Mouse (Mus musculus): ENCODE results near the gene Slc38a3. TPM values are rescaled to one million over a fixed set of nuclear protein-coding genes. Genes with fewer than 3 reads are reported as not detected.

The Slc38a3 gene
- polyA plus RNA-seq, 1 experiment from 2014 or later = 26.2 TPM

GRCm38 (mm10) chr9:107607653-107608245 is 61.6 kb downstream of the Slc38a3 start:
- no peak for ATAC-seq (ENCODE audit: low FRiP score)
- peaks cover 77% of the 10 kb centered on the region for H3K4me1 ChIP-seq (replicated peaks)

GRCm38 (mm10) chr9:107607036-107607435 is 62.3 kb downstream of the Slc38a3 start:
- peaks cover 79% of the 10 kb centered on the region for H3K4me1 ChIP-seq (replicated peaks)

More at GRCm38 (mm10) chr9:107607653-107608245, 61.6 kb downstream of the Slc38a3 start:
- Histone ChIP-seq H3K36me3 (no peaks in the 10 kb centered on the region), H3K27me3 (peaks cover 3% of the 10 kb centered on the region; the same call in 1 of the 2 replicates), H3K4me3 (no peak overlapping the region), H3K27ac (peak overlapping the region; percentile 44; the same call in 1 of the 2 replicates), H3K9ac (0 out of 2 replicates have a peak overlapping the region, but pooled peaks have one; percentile 29), H3K9me3 (no peaks in the 10 kb centered on the region), H3K4me2 (no peak overlapping the region)
- 53% methylated on average over 9 of the region's 9 CpGs for WGBS

GRCm38 (mm10) chr9:107606591-107606990 is 62.7 kb downstream of the Slc38a3 start:
- ATAC-seq (ENCODE audit: low FRiP score) = no peak
- WGBS = 17% methylated on average over 9 of the region's 9 CpGs
- Histone ChIP-seq H3K36me3 (no peaks in the 10 kb centered on the region), H3K9ac (no peak overlapping the region), H3K4me2 (no peak overlapping the region), H3K9me3 (no peaks in the 10 kb centered on the region), H3K4me1 (replicated peaks) (peaks cover 75% of the 10 kb centered on the region), H3K4me3 (no peak overlapping the region), H3K27ac (no peak overlapping the region), H3K27me3 (peaks cover 3% of the 10 kb centered on the region; the same call in 1 of the 2 replicates)

More at GRCm38 (mm10) chr9:107607036-107607435, 62.3 kb downstream of the Slc38a3 start:
- H3K4me2 ChIP-seq = no peak overlapping the region
- H3K4me3 ChIP-seq = no peak overlapping the region
- no peaks in the 10 kb centered on the region for H3K36me3 ChIP-seq
- no peak for ATAC-seq (ENCODE audit: low FRiP score)
- no peak overlapping the region for H3K9ac ChIP-seq
- H3K9me3 ChIP-seq = no peaks in the 10 kb centered on the region
- H3K27ac ChIP-seq = no peak overlapping the region
- peaks cover 3% of the 10 kb centered on the region; the same call in 1 of the 2 replicates for H3K27me3 ChIP-seq
- WGBS = 54% methylated on average over 2 of the region's 2 CpGs

- H3K9ac ChIP-seq = peak overlapping the region; percentile 40; the same call in 1 of the 2 replicates
- H3K36me3 ChIP-seq = no peaks in the 10 kb centered on the region
- peaks cover 7% of the 10 kb centered on the region; the same call in 1 of the 2 replicates for H3K27me3 ChIP-seq
- no peaks in the 10 kb centered on the region for H3K9me3 ChIP-seq
- peaks cover 66% of the 10 kb centered on the region for H3K4me1 ChIP-seq (replicated peaks)
- H3K4me2 ChIP-seq = peak overlapping the region; percentile 17; the same call in 1 of the 2 replicates
- no peak overlapping the region for H3K27ac ChIP-seq
- WGBS = 37% methylated on average over 23 of the region's 23 CpGs
- no peak for ATAC-seq (ENCODE audit: low FRiP score)
- H3K4me3 ChIP-seq = no peak overlapping the region
Measured at GRCm38 (mm10) chr9:107605041-107605661, 64.2 kb downstream of the Slc38a3 start.

- no peak for ATAC-seq (ENCODE audit: low FRiP score)
- H3K9me3 ChIP-seq = no peaks in the 10 kb centered on the region
- no peak overlapping the region for H3K4me2 ChIP-seq
- WGBS = 93% methylated on average over 6 of the region's 6 CpGs
- peaks cover 50% of the 10 kb centered on the region for H3K4me1 ChIP-seq (replicated peaks)
- no peak overlapping the region; the same call in 1 of the 2 replicates for H3K9ac ChIP-seq
- H3K4me3 ChIP-seq = no peak overlapping the region
- no peaks in the 10 kb centered on the region for H3K36me3 ChIP-seq
- peaks cover 7% of the 10 kb centered on the region; the same call in 1 of the 2 replicates for H3K27me3 ChIP-seq
- H3K27ac ChIP-seq = no peak overlapping the region
Measured at GRCm38 (mm10) chr9:107603251-107603650, 66.1 kb downstream of the Slc38a3 start.

GRCm38 (mm10) chr9:107602068-107602648 is 67.2 kb downstream of the Slc38a3 start:
- peak overlapping the region; percentile 23; the same call in 1 of the 2 replicates for H3K27ac ChIP-seq
- ATAC-seq (ENCODE audit: low FRiP score) = peak; percentile 57; the same call in 1 of the 2 replicates
- no peaks in the 10 kb centered on the region for H3K36me3 ChIP-seq
- no peak overlapping the region for H3K4me3 ChIP-seq
- no peak overlapping the region for H3K4me2 ChIP-seq
- H3K9me3 ChIP-seq = no peaks in the 10 kb centered on the region
- peak overlapping the region; percentile 58 for H3K9ac ChIP-seq
- H3K4me1 ChIP-seq (replicated peaks) = peaks cover 40% of the 10 kb centered on the region
- H3K27me3 ChIP-seq = peaks cover 7% of the 10 kb centered on the region; the same call in 1 of the 2 replicates
- WGBS = 13% methylated on average over 10 of the region's 10 CpGs

GRCm38 (mm10) chr9:107601275-107601674 is 68.1 kb downstream of the Slc38a3 start:
- 0 out of 2 replicates have a peak overlapping the region, but pooled peaks have one; percentile 24 for H3K9ac ChIP-seq
- no peaks in the 10 kb centered on the region for H3K36me3 ChIP-seq
- peaks cover 31% of the 10 kb centered on the region for H3K4me1 ChIP-seq (replicated peaks)
- H3K9me3 ChIP-seq = no peaks in the 10 kb centered on the region
- no peak overlapping the region for H3K4me2 ChIP-seq
- WGBS = 88% methylated on average over 11 of the region's 11 CpGs
- H3K4me3 ChIP-seq = no peak overlapping the region
- peaks cover 7% of the 10 kb centered on the region; the same call in 1 of the 2 replicates for H3K27me3 ChIP-seq
- H3K27ac ChIP-seq = no peak overlapping the region
- no peak for ATAC-seq (ENCODE audit: low FRiP score)

GRCm38 (mm10) chr9:107600745-107601144 is 68.6 kb downstream of the Slc38a3 start:
- Histone ChIP-seq H3K4me3 (no peak overlapping the region), H3K36me3 (no peaks in the 10 kb centered on the region), H3K9me3 (no peaks in the 10 kb centered on the region), H3K27ac (no peak overlapping the region), H3K27me3 (peaks cover 7% of the 10 kb centered on the region; the same call in 1 of the 2 replicates), H3K4me1 (replicated peaks) (peaks cover 25% of the 10 kb centered on the region), H3K4me2 (no peak overlapping the region), H3K9ac (no peak overlapping the region)
- WGBS = 79% methylated on average over 12 of the region's 12 CpGs
- ATAC-seq (ENCODE audit: low FRiP score) = no peak

Other genes with a start within 250 kb of the Slc38a3 start
- 44.7 and 46.0 TPM in 2 replicates for gene Tmem115, start 135.6 kb downstream of the Slc38a3 start, polyA plus RNA-seq (2015; fragmentation: Nextera tagmentation; extraction: Ambion mirVana)
- 38.9 and 39.1 TPM in 2 replicates for gene Cyb561d2, start 127.3 kb downstream of the Slc38a3 start, polyA plus RNA-seq (2015; fragmentation: Nextera tagmentation; extraction: Ambion mirVana)
- gene Nprl2, start 127.3 kb downstream of the Slc38a3 start, polyA plus RNA-seq (2015; fragmentation: Nextera tagmentation; extraction: Ambion mirVana) = 68.6 and 71.1 TPM in 2 replicates
- 2.6 and 4.0 TPM in 2 replicates for gene Zmynd10, start 122.2 kb downstream of the Slc38a3 start, polyA plus RNA-seq (2015; fragmentation: Nextera tagmentation; extraction: Ambion mirVana)
- gene Rassf1, start 118.0 kb downstream of the Slc38a3 start, polyA plus RNA-seq (2015; fragmentation: Nextera tagmentation; extraction: Ambion mirVana) = 36.7 and 36.9 TPM in 2 replicates
- 105 and 108 TPM in 2 replicates for gene Tusc2, start 106.3 kb downstream of the Slc38a3 start, polyA plus RNA-seq (2015; fragmentation: Nextera tagmentation; extraction: Ambion mirVana)
- 80.4 and 87.1 TPM in 2 replicates for gene Hyal2, start 101.6 kb downstream of the Slc38a3 start, polyA plus RNA-seq (2015; fragmentation: Nextera tagmentation; extraction: Ambion mirVana)
- gene Hyal1, start 92.6 kb downstream of the Slc38a3 start, polyA plus RNA-seq (2015; fragmentation: Nextera tagmentation; extraction: Ambion mirVana) = 7.4 and 8.4 TPM in 2 replicates
- gene Naa80, start 90.6 kb downstream of the Slc38a3 start, polyA plus RNA-seq (2015; fragmentation: Nextera tagmentation; extraction: Ambion mirVana) = 14.1 and 16.5 TPM in 2 replicates
- 1.3 and 1.6 TPM in 2 replicates for gene Hyal3, start 88.7 kb downstream of the Slc38a3 start, polyA plus RNA-seq (2015; fragmentation: Nextera tagmentation; extraction: Ambion mirVana)
- gene Ifrd2, start 81.9 kb downstream of the Slc38a3 start, polyA plus RNA-seq (2015; fragmentation: Nextera tagmentation; extraction: Ambion mirVana) = 11.8 and 14.1 TPM in 2 replicates
- gene Sema3b, start 60.3 kb downstream of the Slc38a3 start, polyA plus RNA-seq (2015; fragmentation: Nextera tagmentation; extraction: Ambion mirVana) = 3.4 and 4.2 TPM in 2 replicates
- gene Gnai2, start 34.2 kb downstream of the Slc38a3 start, polyA plus RNA-seq (2015; fragmentation: Nextera tagmentation; extraction: Ambion mirVana) = 335 and 338 TPM in 2 replicates
- gene Gnat1, start 10.2 kb upstream of the Slc38a3 start, polyA plus RNA-seq (2015; fragmentation: Nextera tagmentation; extraction: Ambion mirVana) = 1.8 TPM in 2 replicates
- gene Sema3f, start 40.9 kb upstream of the Slc38a3 start, polyA plus RNA-seq (2015; fragmentation: Nextera tagmentation; extraction: Ambion mirVana) = 16.4 and 17.0 TPM in 2 replicates
- 277 and 286 TPM in 2 replicates for gene Rbm5, start 101.5 kb upstream of the Slc38a3 start, polyA plus RNA-seq (2015; fragmentation: Nextera tagmentation; extraction: Ambion mirVana)
- gene Rbm6, start 203.7 kb upstream of the Slc38a3 start, polyA plus RNA-seq (2015; fragmentation: Nextera tagmentation; extraction: Ambion mirVana) = 121 and 122 TPM in 2 replicates
- gene Mon1a, start 218.6 kb upstream of the Slc38a3 start, polyA plus RNA-seq (2015; fragmentation: Nextera tagmentation; extraction: Ambion mirVana) = 25.2 and 25.5 TPM in 2 replicates
- 1.8 and 2.1 TPM in 2 replicates for gene Mst1r, start 237.3 kb upstream of the Slc38a3 start, polyA plus RNA-seq (2015; fragmentation: Nextera tagmentation; extraction: Ambion mirVana)